Mouse (Mus musculus) embryo, embryonic 11.5 days (tissue): ENCODE results near the gene Crtac1.
A peak's percentile ranks its signal among the peaks of the same experiment; 100 is the strongest.

ENCODE experiments used
- DNase-seq: peaks from one replicate; pipeline ENCODE4 v3.0.0-alpha.2; 2012; ENCODE audit warnings: low read depth, low spot score

The Crtac1 gene

DNA sequence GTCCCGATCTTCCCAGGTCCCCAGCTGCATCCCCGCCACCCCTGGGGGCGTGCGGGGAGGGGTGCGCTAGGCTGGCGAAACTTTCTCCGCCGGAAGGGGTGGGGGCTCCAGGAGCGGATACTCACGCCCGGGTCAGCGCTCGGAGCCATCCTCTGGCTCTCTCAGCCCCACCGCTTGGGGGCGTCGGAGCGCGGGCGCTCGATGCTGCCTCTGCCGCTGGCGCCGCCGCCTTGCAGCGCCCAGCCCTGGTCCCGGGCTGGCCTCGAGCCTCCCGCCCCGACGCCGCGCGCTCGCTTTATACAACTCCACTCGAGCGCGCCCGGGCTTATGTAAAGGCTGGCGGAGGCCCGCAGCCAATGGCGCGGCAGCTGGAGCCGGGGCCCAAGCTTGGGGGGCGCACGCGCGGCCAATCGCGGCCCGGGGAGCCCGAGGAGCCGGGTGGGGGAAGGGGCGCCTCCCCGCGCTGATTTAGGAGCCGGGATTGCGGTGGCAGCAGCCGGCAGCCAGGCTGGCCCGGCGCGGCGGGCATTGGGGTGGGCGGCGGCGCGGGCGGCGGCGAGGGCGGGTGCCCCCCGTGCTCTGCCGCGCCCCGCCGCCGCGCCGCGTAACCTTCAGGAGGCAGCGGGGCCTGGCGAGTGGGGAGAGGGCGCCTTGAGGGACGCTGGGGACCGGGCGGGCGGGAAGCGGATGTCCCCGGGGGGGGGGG is at the start of gene Crtac1:
TSS of gene Crtac1 (minus strand) at position 299 of the 706 bp plus-strand sequence.
- peak; percentile 79 for DNase-seq

DNA sequence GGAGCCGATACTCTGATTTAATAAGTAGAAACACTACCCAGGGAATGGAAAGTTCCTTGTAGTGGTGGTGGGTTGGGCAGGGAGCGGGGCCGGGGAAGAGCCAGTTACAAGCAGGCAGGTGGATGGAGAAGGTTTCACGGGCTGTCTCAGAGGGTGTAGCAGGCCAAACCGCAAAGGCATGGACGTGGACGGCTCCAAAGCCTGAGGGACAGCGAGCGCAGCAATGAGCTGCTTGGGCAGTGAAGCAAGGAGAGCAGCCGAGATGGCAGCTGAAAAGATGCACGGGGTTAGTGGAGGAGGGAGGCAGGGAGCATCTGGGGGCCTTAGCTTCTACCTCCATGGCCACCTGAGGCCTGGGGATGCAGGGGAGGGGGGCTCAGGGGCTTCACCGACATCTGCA is 46.7 kb upstream of the Crtac1 start:
- no peak for DNase-seq

DNA sequence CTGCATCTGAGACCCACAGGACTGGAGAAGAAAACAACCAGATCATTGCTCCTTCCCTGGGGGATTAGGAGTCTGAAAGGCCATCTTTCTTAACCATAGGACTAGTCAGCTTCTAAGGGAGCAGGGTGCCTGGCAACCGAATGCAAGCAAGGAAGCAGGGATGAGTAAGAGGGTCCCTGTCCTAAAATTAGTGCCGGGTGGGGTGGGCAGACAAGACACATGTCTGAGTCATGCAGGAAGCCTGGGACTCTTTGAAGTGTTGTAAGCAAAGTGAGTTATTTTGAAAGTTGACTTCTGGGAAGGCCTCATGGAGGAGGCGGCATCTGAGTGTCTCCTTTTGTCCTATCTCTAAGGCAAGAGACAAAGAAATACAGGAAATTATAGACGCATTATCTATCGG is 46.2 kb upstream of the Crtac1 start:
- no peak for DNase-seq

DNA sequence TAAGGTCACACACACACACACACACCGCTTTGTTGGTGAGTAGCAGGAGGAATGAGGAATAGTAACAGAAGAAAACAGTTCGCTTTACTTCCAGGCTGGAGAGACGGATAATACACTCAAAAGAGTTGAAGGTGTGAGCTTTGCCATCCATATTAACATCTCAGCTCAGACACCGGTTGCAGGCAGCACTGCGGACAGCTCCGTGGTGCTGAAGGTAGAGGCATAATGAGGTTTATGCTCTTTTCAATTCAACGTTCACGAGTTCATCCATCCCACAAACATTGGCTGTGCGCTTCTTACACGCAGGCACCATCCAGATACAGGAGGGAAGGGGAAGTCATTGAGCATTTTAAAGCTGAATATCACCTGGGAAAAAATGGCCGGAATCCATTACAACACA is 41.2 kb upstream of the Crtac1 start:
- peak; percentile 40 for DNase-seq

DNA sequence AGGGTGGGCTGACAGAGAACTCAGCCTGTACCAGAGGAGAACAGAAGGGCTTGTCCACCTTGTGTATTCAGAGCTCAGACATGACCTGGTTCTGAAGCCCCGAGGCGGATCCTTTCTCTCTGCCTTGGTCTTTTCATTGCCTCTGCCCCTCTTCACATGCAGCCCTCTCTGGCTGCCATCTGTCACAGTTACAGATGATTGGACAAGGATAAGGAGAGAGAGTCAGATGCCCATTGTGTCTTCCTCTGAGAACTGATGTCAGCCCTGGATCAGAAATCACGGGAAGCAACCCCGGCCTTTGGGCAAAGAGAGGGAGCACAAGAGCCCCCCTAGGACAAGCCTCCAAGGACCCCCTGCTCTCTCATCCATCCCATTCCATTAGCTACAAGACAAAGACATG is 40.0 kb upstream of the Crtac1 start:
- DNase-seq: no peak

DNA sequence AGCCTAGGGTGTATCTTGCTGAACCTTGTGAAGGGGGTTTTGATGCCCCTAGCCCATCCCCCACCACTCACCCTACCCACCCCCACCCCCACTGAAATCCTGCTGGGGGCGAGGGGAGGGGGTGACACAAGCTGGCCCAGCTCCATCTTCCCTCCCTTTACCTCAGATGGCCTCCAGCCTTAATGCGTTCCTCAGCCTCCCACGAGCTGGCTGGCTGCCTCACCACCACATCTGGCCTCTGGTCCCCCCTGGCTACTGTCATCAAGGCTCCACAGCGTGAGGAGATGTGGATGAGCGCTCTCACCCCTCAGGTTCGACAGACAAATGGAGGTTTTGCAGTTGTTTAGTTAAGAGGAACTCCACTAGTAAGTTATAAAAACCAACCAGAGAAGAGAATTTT is 30.3 kb upstream of the Crtac1 start:
- DNase-seq: no peak

DNA sequence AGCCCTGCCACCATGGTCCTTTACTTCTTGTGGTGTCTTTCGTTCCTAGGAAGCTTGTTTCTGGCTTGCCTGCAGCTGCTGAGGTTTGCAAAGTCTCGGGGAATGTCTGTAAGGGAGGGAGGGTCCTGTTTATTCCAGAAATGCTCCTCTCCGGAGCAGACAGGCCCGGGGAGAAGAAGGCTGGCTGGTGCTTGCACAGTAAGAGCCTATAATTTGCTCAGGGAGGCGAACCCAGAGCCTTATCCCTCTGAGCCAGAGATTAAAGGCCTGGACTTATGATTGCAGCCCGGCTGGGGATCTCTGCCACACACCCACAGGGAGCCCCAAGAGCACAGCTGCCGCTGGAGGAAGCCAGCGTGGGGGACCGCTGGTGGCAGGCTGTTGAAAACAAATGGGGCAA is 29.8 kb upstream of the Crtac1 start:
- no peak for DNase-seq

DNA sequence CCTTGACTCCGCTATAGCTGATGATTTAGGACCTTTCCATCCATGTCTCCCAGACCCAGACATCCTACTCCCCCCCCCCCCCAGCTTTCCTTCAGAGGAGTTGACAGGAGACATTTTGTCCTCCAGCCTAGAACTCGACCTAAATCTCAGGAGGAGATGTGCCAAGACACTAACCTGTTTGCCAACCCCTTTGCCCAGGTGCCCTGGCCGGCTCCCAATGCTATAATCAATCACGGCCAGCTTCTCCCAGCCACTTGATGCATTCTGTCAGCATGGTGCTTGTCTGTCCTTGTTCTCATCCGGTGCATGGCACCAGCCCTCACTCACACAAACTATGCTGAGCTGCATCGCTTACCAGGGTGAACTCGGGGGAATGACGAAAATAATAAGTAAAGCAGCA is 27.9 kb upstream of the Crtac1 start:
- DNase-seq: no peak

DNA sequence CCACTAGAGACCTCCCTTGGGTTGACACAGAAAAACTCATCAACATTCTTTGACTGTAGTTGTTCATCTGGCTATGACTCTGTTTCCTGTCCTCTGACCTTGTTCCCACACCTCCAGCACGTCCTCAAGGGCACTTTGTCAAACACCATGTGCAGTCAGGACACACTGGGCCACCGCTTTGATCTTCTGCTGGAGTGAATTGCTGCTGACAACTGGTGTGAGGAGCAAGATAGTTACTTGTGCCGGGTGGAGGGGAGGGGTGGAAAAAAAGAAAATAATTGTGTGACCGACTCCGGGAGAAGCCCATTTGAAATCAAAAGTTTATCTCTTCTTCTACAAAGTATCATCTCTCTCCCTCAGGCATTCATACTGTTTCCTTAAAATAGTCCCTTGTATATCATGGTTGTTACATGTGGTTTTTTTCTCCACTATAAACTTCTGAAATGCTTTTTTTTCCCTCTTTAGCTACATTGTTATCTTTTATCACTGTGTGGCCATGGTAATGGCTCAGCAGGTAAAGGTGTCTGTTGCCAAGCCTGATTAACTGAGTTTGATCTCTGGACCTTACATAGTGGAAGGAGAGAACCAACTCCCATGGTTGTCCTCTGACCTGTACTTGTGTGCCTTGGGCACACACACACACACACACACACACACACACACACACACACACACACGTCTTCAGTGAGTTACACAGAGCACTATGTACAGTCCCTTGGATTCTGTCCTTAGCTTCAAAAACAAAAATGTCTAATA is 23.1 kb upstream of the Crtac1 start:
- no peak for DNase-seq

DNA sequence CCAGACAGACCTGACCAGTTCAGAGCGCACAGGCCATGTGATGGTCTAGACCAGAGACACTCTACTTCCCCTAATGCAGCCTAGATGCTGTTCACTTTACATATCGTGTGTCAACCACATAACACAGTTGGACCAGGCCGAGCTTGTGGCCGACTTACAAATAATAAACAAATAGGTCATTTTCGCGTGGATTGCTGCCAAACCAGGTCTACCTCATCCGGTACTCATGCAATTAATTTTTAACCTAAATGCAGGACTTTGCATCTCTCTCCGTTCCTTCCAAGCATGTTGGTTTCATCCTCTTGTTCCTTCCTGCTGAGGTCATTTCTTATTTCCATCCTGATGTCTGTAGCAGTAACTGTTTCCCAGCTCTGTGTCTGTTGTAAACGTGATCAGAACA is 22.4 kb upstream of the Crtac1 start:
- DNase-seq: no peak

DNA sequence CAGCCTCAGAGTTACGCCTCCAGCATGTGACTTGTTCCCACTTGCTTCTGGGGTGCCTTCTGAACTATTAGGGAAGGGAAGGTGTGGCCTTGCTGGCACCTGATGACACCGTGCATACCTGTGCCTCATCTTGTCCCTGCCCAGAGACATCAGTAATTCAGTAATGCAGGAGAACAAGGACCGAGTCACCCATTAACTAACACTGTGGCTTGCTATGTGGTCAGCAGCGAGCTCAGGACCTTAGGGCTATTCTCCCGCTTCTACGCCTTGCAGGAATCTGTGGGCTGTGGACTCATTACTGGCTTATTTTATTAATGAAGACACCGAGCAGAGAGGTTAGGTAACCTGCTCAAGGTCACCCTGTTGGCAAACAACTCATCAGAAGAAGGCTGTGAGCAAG is 21.0 kb upstream of the Crtac1 start:
- no peak for DNase-seq

DNA sequence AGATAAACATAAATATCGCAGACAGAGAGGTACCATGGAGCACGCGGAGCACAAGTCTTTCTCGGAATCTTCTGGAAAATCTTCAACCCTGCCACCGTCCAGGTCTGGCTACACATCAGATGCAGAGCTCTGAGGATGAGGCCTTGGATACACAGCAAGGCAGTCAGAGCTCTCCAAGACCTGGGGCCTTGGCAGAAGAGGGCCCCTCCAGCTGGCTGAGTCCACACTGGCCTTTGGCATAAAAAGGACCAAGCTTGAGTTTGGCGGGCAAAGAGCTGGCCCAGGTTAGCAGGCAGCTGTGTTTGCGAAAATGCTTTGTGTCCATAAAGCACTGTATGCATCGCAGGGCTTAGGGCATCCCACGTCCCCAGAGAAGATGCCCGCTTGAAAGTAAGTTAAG is 17.0 kb upstream of the Crtac1 start:
- DNase-seq: no peak

DNA sequence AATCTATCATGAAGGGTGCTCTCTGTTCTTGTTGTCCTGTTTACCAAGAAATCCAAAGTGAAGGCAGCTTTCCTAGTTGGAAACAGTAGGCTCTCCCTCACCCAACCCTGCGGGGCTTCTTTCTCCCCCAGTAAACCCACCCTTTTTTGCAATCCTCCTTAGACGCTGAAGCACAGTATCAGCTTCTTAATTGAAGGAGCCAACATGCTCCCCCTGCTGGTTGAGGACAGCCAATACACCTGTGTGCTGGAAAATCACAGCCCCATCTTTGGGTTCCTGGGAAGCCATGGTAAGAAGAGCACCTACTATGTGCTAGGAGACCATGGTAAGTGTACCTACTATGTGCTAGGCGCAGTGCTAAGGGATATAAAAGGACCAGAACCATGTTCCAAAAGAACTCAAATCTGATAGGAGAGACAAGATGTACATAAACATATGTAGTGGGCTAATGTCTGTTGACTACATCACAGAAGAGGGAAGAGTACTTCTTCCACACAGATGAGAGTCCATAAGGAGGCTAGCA is 12.4 kb upstream of the Crtac1 start:
- DNase-seq: peak; percentile 44

DNA sequence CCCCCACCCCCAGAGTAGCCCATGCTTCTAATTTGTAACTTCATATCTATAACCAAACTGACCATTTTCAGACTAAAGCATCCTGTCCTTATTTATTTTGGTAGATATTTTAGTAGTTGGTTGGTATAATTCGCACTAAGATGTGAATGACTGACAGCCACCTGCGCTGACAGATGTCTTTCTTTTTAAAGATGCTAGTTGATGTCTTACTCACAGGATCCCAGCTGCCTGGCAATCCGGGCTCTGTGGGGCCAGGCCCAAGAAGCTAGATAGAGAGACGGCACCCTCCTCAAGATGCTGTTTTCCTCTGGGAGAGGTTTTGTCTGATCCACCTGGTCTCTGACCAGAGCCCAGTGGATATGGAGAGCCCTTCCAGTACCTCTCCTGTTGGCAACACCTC is 11.7 kb upstream of the Crtac1 start:
- no peak for DNase-seq

DNA sequence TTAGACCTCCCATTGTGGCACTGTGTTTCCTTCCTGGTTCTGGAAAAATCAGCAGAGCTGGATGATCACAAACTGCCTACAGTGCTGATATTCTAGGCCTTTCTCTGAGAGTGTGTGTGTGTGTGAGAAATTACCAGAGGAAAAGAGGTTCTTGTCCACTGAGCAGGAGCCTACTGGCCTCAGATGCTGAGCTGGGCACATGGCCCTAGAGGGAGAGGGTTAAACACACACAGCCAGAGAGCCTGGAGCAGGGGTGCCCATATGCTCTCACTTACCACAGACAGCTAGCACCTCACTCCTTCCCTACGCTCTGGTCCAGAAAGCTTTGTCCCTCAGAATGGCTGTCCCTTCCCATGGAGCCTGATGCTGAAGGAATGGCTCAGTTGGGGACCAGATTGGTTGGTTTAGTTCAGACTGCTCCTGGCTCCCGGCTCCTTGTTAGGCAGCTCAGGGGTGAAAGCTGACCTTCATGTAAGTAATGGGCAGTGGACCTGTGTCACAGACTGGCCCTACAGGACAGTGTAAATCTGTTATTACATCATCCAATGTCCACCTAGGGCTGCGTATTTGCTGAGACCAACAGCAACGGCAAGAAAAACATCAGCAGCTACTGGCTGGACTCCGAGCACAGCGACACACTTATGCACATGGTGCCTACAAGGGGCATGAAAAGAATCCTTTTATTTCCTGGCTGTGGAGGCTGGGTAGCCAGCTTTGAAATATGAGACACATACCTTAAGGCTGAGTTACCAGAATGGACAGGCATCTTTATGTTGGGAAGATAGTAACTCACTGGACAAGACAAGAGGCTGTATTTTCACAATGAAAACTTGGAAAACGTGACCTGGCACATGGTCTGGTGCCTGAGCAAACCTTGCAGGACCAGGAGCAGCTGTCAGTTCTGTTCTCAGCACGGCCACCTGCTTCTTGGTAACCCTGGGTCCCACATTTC is 10.9 kb upstream of the Crtac1 start:
- no peak for DNase-seq

DNA sequence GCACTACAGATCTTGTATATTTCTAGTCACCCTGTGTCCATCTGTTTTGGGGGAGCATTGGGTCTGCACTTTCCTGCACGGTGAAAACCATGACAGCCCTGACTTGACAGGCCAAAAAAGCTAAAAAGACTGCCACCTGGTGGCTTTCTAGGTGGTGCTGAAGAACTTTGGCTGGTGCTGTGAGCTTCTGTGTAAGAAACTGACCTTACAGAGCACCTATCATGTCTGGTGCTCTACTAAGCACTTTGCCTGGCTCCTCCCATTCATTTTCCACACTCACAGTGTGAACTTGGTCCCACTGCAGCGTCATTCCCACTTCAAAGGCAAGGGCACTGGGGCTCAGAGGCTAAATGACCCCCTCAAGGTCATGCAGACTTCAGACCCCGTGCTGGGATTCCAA is 8.5 kb upstream of the Crtac1 start:
- no peak for DNase-seq

DNA sequence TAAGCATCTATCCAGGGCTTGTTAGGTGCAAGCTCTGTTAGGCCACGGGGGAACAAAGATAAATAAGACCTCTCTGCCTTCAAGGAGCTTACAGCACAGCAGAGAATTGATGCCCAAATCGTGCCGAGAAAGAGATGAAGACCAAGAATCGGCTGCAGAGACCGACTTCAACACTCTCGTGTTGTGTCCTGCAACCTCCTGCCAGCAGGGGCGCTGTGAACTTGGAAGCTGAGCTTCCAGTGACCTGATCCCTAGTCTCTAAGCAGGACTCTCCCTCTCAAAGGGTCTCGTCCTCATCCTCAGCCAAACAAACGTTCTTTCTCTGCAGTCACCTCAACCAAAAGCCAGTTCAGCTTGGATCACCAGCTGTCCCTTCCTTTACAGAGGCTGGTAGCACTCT is 7.8 kb upstream of the Crtac1 start:
- no peak for DNase-seq

DNA sequence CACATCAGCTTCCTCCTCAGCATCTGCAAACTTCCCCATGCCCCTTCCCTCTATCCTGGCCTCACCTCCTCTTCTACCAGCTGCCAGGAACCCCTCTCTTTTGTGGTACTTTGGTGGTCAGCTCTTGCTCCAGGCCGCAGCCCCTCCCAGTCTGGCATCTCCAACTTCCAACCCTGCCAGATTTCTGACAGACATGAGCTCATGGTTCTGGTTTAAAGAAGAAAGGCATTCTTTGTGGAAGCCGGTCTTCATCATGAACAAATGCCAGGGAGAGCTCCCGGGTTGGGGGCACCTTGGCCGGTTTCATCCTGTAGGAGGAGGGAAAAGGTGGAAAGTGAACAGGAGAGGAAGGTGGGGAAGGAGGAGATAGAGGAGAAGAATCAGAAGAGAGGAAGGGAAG is 4.0 kb upstream of the Crtac1 start:
- DNase-seq: no peak

DNA sequence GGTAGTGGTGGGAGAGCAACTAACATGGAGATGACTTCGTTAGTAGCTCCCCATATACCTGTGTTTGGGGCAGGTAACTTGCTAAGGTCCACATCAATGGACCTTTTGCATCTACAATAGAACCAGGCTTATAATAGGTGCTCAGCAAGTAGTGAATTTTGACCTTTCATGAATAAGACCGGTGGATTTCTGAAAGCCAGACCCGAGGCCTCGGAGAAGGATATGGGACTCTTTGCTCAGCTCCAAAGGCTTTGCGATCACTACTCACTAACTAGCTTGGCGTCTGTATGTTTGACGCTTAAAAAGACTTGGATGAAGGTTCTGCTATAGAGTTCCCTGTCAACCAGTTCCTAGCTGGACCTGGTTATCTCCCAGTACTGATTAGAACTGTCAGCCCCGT is 1.2 kb upstream of the Crtac1 start:
- no peak for DNase-seq

DNA sequence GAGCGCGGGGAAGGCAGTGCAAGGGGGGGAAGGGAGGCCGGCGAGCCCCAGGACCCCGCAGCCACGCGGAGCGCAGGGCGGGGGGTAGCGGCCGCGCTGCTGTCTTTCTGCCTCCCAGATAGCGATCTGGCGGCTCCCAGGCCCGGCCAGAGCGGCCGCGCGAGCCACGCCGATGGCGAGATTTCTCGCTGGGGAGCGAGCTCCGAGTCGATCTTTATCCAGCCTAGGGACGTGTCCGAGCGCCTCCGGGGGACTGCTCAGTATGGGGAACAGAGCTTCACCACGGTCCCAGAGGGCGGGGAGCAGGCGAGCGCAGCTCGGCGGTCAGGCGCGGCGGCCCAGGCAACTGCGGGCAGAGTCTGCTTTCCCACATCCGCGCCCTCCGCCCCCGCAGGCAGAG is 608 bp upstream of the Crtac1 start:
- DNase-seq: peak; percentile 36

DNA sequence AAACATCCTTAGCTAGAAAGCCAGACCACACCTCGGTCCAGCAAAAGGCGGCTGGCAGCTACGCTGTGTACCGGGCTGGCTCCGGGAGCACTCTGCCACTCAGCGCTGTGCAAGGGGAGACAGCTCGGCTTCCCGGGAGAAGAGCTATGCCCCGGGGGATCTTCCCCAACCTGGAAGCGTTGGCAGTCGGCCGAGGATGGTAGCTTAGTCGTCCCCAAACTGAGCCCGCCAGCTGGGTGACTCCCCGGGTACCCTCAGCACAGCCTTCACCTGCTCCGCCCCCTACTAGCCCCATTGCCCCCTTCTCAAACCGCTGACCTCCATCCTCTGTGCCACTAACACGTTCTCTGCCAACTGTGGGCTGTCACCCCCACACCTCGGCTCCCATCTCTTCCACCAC is 602 bp downstream of the Crtac1 start:
- DNase-seq: no peak

DNA sequence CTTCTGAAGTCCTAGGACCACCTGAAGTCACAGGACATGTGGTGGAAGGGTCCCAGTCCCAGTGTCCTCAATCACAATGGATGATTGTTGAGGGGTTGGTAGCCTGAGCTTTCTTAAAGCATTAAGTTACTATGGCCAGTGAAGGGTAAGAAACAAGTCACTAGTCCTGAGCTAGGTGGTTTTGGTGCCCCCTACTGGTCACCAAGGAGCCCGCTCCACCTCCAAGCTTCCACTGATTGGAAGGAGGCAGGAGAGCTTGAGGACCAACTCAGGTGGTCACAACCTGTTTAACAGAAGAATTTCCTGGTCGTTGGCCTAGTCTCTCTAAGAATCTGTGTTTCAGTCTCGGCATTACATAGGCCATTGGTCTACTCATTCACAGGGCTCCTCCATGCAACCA is 2.2 kb downstream of the Crtac1 start:
- DNase-seq: peak; percentile 60
